Mouse (Mus musculus): Measurements from ENCODE around the gene Baz1b.

Baz1b gene

DNA sequence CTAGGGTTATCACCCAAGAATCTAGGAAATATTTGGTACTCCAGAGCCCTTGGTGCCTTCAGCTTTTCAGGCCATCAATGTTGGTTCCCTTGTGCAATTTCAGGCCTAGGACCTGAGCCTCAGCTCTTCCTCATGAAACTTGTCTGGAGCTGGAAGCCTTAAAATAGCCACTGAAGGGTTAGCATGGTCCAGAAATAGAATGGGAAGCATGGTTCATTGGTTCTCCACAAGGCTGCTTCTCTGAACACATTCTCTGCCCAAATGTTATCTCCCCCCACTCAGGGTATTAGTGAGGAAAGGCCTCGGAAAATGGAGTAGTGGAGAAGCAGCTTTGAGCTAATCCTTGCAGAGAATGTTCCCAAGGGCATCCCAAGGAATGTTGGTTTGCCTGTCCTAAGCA is 54.4 kb downstream of the Baz1b start:
- no peak for DNase-seq

- DNase-seq: no peak
Observed at GRCm38 (mm10) chr5:135242136-135242535, 55.1 kb downstream of the Baz1b start.

GRCm38 (mm10) chr5:135242608-135243007 is 55.5 kb downstream of the Baz1b start:
- DNase-seq: no peak

GRCm38 (mm10) chr5:135243166-135243565 is 56.1 kb downstream of the Baz1b start:
- no peak for DNase-seq

- DNase-seq: no peak
Observed at GRCm38 (mm10) chr5:135246531-135246930, 59.5 kb downstream of the Baz1b start.

- no peak for DNase-seq
Observed at GRCm38 (mm10) chr5:135247337-135247736, 60.3 kb downstream of the Baz1b start.

GRCm38 (mm10) chr5:135248956-135249676 is 62.1 kb downstream of the Baz1b start:
- DNase-seq: no peak

- DNase-seq: peak; percentile 24
Observed at GRCm38 (mm10) chr5:135250186-135251078, 63.4 kb downstream of the Baz1b start.

DNA sequence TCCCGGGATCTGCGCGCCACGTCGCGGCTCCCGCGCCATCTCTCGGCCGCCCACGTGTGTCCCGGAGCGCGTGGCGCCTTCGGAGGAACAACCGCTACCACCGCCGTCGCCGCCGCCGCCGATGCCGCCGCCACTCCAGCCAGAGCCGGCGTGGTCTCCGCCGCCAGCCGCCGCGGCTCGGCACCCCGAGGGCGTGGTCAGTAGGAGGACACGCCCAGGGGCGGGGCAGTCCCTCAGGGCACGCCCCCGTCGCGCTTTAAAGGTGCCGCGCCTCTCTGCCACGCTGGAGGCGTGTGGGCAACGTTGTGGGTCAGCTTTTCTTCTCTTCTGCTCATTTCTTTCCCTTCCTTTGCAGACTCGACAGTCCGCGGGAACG is 64.0 kb downstream of the Baz1b start, which contains the start of gene Fzd9:
Gene Fzd9 (minus strand): TSS at position 152 of the 376 bp plus-strand sequence.
- DNase-seq: peak; percentile 92

GRCm38 (mm10) chr5:135253741-135254401 is 66.8 kb downstream of the Baz1b start:
- DNase-seq: no peak

- DNase-seq: no peak
Observed at GRCm38 (mm10) chr5:135256166-135256565, 69.1 kb downstream of the Baz1b start.

DNA sequence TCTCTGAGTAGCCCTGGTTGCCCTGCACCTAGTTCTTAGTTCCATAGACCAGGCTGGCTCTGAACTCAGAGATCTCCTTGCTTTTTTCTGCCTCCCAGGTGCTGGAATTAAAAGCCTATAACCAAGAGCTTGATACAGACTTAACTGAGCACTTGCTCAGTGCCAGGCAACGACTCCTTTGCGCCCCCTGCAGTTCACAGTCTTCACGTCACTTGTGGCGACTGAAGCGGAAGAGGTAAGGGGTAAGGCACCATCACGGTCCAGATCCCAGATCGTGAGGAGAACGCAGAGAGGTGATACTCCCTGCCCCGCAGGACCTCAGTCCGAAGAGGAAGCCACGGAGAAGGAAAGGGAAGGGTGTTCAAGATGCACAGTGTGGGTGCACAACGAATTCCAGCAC is 70.5 kb downstream of the Baz1b start:
- no peak for DNase-seq

DNA sequence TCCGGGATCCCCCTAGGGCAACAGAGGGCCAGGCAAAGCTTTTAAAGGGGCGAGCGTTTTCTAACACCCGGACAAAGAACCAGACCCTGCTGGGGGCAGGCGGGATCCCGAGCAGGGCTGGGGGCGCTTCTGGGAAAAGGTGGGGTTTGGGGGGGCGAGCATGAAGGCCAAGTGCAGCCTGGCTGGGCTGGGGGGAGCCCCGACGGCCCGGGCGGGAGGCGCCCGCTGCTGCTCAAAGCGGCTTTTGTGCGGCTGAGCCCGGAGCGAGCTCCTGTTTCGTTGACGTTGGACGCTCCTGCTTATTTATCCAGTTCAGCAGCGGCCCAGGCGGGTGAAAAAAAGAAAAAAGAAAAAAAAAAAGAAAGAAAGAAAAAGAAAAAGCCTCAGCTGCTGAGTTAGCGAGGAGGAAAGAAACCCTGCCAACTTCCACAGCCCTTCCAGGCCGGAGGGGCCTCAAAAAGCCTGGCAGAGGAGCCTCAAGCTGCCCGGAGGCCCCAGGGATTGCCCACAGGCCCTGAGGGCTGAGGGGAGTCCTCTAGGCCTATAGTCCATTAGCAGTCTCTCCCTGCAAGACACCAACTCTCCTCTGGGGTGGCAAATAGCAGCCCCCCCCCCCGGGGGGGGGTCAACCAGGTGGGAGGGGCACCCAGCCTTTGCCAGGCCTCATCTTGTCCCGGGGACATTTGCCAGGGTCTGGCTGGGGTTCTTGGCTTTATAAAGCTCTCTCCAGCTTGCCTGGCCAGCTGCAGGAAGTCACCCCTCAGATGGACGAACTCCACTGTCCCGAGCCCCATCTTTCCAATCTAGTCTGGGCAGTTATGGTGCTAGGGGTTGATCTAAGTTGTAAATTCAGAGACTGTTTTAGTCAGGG is 71.5 kb downstream of the Baz1b start:
- DNase-seq: no peak

- peak; percentile 61 for DNase-seq
Observed at GRCm38 (mm10) chr5:135263866-135264503, 76.9 kb downstream of the Baz1b start.

GRCm38 (mm10) chr5:135264548-135264947 is 77.5 kb downstream of the Baz1b start:
- DNase-seq: peak; percentile 37

GRCm38 (mm10) chr5:135269451-135269850 is 82.4 kb downstream of the Baz1b start:
- DNase-seq: no peak

- DNase-seq: no peak
Observed at GRCm38 (mm10) chr5:135270361-135270760, 83.3 kb downstream of the Baz1b start.

GRCm38 (mm10) chr5:135271563-135272165 is 84.6 kb downstream of the Baz1b start:
- no peak for DNase-seq

DNA sequence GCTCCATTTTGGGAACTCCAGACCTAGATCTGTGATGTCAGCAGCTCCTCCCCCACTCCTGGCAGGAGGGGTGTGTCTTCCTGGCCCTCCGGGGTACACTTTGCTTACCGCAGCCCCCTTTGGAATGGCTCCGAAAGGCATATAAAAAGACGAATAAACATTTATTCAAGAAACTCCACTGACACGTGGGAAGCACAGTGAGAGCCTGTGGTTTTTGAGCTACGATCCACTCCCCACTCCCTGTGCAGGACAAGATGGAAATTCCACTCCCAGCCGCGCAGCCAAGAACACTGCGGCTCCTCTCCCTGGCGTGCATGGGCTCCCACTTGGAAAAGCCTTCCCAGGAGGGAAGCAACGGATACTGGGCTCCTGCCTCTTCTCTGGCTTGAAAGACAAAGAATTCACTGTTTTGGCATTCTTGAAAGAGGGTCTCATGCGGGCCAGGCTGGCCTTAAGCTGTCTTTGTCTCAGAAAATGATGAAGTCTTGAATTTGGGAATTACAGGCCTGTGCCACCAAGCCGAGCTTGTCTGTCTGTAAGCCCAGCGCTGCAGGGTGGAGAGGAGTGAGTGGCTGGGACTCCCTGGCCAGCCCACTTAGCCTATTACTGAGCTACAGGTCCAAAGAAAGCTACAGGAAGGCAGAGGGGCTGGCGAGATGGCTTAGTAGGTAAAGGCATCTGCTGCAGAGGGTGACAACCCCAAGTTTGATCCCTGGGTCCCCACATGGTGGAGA is 87.8 kb downstream of the Baz1b start:
- no peak for DNase-seq

DNA sequence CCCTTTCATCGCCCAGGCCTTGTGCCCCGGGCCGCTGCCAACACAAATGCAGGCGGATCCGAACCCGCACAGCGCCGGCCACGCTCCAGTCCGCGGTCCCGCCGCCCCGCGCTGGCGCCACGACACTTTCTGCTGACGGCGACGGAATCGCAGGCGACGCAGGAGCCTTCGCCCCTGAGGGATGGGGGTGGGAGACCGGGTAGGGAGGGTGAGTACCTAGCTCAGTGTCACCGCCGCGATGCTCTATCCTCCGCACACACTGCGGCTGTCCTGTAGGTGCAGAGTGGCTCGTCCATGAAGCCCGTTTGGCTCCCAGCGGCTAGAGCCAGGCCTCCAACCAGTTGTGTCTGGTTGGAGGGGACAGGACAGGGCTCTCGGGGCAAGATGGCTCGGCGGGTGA is 89.5 kb downstream of the Baz1b start:
- DNase-seq: no peak

DNA sequence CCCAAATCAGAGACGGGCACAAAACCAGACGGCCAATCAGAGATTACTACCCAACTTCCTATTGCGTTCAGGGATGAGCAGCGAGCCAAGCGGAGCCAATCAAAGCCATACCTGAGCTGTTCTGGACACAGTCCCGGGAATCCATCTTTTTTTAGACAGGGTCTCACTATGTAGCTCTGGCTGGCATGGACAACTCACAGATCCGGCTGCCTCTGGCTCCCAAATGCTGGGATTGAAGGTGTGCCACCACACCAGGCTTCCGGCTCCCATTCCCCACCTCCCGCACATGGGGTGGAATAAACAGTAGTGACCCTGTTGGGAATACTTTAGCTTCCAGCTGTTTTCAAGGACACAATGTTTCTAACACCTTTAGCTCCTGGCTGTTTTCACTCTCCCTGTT is 93.2 kb downstream of the Baz1b start:
- no peak for DNase-seq
